Mouse (Mus musculus): ENCODE results near the gene Sidt2. TPM values are rescaled to one million over a fixed set of nuclear protein-coding genes. Genes with fewer than 3 reads are reported as not detected.

Gene Sidt2
- polyA plus RNA-seq, 1 experiment from 2014 or later, result 33.4 TPM

DNA sequence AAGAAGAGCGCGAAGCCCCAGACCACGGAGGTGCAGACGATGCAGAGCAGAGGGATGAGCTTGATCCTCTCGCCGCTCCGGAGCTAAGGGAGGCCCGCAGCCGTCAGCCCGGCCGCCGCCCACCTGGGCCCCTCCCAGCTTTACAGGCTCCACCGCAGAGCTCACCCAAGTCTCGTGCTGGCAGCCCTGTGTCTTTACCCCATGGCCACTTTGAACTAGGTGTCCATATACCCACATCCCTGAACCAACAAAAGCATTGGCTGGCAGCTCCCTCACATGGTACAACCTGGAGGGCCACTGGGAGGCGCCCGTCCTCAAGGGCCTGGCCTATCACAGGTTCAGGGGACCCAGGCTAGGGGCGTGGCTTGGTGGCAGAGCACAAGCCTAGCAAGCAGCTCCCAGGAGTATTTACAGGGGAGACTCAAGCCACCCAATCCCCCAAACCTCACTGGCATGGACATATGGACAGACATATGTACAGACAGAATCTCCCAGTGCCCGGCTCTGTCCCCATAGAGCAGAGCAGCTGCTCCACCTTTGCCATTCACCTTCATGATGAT is 13.6 kb downstream of the Sidt2 start:
- H3K9me3 ChIP-seq (ENCODE audit: control insufficient read depth, low read length), result no peaks in the 10 kb centered on the region
- H3K4me1 ChIP-seq (ENCODE audit: control insufficient read depth, insufficient read depth, low read length), result 0 out of 2 replicates have a peak, but pooled peaks cover 7% of the 10 kb centered on the region
- no peak overlapping the region for H3K4me2 ChIP-seq (ENCODE audit: low read depth, low read length)
- H3K4me3 ChIP-seq (ENCODE audit: low read length), result no peak overlapping the region
- H3K36me3 ChIP-seq (ENCODE audit: control insufficient read depth, insufficient read depth, low read length), result peaks cover 51% of the 10 kb centered on the region
- H3K27me3 ChIP-seq (replicated peaks; ENCODE audit: control insufficient read depth, insufficient read depth, low read length), result no peaks in the 10 kb centered on the region
- no peak overlapping the region for H3K27ac ChIP-seq (ENCODE audit: low read length)
- 63% methylated on average over 18 of the region's 18 CpGs for WGBS
- ATAC-seq, result peak; percentile 39; the same call in 1 of the 2 replicates
- H3K9ac ChIP-seq (ENCODE audit: low read depth, low read length), result no peak overlapping the region

DNA sequence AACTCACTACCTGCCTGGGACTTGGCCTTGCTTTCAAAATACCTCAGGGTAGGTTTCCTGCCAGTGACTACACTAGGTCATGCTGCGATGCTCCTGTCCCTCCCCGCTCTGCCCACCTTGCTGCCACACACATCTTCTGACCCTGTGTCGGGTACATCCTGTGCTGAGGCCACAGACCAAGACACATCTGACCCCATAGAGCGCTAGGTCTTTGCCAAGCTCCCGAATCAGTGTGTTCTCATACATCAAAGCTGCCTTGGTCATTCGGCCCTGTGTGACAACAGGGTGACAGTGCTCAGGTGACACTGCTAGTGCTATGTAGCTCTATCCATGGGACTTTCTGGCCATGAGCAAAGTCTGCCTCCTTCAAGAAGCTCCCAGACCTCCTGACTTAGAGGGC is 15.3 kb downstream of the Sidt2 start:
- WGBS, result 91% methylated on average over 6 of the region's 6 CpGs
- H3K27ac ChIP-seq (ENCODE audit: low read length), result no peak overlapping the region
- no peak overlapping the region for H3K4me2 ChIP-seq (ENCODE audit: low read depth, low read length)
- H3K9me3 ChIP-seq (ENCODE audit: control insufficient read depth, low read length), result no peaks in the 10 kb centered on the region
- H3K4me3 ChIP-seq (ENCODE audit: low read length), result no peak overlapping the region
- no peak overlapping the region for H3K9ac ChIP-seq (ENCODE audit: low read depth, low read length)
- H3K36me3 ChIP-seq (ENCODE audit: control insufficient read depth, insufficient read depth, low read length), result peaks cover 37% of the 10 kb centered on the region
- H3K27me3 ChIP-seq (replicated peaks; ENCODE audit: control insufficient read depth, insufficient read depth, low read length), result no peaks in the 10 kb centered on the region
- H3K4me1 ChIP-seq (ENCODE audit: control insufficient read depth, insufficient read depth, low read length), result 0 out of 2 replicates have a peak, but pooled peaks cover 9% of the 10 kb centered on the region
- ATAC-seq, result no peak

DNA sequence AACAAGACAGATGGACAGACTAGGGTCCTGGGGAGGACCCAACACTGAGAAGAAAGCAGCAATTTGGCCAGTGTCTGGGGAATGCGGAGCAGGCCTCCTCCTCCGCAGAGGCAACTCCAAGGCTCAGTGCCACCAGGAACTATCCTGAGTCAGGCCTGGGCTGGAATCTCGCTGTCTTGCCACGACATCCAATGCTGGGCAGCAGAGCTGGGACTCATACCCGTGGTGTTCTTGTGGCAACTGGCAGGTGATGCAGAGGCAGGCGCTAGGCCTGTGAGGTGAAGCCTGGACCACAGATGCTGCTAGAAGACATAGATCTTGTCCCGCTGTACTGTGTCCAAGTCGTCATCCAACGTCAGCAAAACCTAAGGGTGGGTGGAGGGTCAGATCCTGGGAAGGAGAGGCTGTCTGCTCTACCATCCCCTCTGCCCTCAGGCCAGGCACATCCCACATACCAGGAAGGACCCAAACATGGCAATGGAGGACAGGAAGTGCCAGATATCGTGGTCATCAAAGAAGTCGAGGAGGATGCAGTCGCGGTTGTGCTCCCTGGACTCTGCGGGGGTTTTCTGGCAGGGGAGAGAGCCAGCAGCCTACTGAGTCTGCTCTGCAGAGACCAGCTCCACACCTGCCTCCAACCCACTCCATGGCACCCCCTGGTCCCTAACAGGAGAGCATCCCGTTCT is 16.0 kb downstream of the Sidt2 start:
- Histone ChIP-seq H3K27ac (ENCODE audit: low read length) (no peak overlapping the region), H3K36me3 (ENCODE audit: control insufficient read depth, insufficient read depth, low read length) (peaks cover 33% of the 10 kb centered on the region), H3K4me3 (ENCODE audit: low read length) (no peak overlapping the region), H3K4me2 (ENCODE audit: low read depth, low read length) (no peak overlapping the region), H3K9me3 (ENCODE audit: control insufficient read depth, low read length) (no peaks in the 10 kb centered on the region), H3K4me1 (ENCODE audit: control insufficient read depth, insufficient read depth, low read length) (0 out of 2 replicates have a peak, but pooled peaks cover 9% of the 10 kb centered on the region), H3K9ac (ENCODE audit: low read depth, low read length) (no peak overlapping the region), H3K27me3 (replicated peaks; ENCODE audit: control insufficient read depth, insufficient read depth, low read length) (no peaks in the 10 kb centered on the region)
- 83% methylated on average over 15 of the region's 15 CpGs for WGBS
- no peak for ATAC-seq

DNA sequence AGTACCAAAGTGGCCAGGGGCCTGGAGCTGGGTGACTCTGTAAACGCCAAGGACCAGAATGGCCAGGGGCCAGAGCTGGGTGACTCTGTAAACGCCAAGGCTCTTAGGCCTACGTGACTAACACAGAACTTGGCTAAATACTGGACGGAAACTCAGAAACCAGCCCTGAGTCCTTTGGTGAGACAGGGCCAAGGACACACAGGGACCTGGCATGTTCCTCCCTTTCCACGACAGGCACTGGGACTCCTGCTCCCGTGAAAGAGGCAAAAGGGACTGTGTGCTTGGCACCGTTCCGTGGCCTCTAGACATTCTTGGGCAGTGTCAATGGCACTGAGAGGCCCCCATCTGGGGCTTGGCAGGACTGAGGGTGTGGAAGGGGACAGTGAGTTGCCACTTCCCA is 17.0 kb downstream of the Sidt2 start:
- no peaks in the 10 kb centered on the region for H3K27me3 ChIP-seq (replicated peaks; ENCODE audit: control insufficient read depth, insufficient read depth, low read length)
- 90% methylated on average over 8 of the region's 8 CpGs for WGBS
- no peak overlapping the region for H3K9ac ChIP-seq (ENCODE audit: low read depth, low read length)
- H3K27ac ChIP-seq (ENCODE audit: low read length), result no peak overlapping the region
- H3K4me3 ChIP-seq (ENCODE audit: low read length), result no peak overlapping the region
- no peaks in the 10 kb centered on the region for H3K9me3 ChIP-seq (ENCODE audit: control insufficient read depth, low read length)
- peaks cover 10% of the 10 kb centered on the region; the same call in 1 of the 2 replicates for H3K4me1 ChIP-seq (ENCODE audit: control insufficient read depth, insufficient read depth, low read length)
- H3K36me3 ChIP-seq (ENCODE audit: control insufficient read depth, insufficient read depth, low read length), result peaks cover 27% of the 10 kb centered on the region
- ATAC-seq, result no peak
- H3K4me2 ChIP-seq (ENCODE audit: low read depth, low read length), result no peak overlapping the region

DNA sequence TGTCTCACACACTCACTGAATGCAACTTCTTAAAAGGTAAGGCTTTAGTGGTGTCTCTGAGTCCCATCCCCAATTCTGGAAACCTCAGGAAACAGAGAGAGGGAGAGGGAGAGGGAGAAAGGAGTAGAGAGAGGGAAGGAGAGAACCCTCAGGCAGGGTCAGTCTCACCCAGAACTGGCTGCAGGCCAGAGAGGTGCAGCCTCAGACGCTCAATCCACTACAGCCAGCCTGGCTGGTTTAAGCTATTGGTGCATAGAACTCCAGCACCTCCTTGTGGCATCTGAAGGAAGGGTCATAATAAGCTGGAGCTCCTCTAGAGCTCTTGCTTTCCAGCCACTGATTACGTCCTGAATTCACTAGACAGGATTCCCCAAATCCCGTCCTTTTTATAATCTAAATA is 18.2 kb downstream of the Sidt2 start:
- 19% methylated on average over 3 of the region's 3 CpGs for WGBS
- H3K4me3 ChIP-seq (ENCODE audit: low read length), result no peak overlapping the region
- peak overlapping the region; percentile 71 for H3K27ac ChIP-seq (ENCODE audit: low read length)
- peaks cover 15% of the 10 kb centered on the region for H3K4me1 ChIP-seq (ENCODE audit: control insufficient read depth, insufficient read depth, low read length)
- no peaks in the 10 kb centered on the region for H3K27me3 ChIP-seq (replicated peaks; ENCODE audit: control insufficient read depth, insufficient read depth, low read length)
- ATAC-seq, result peak; percentile 52
- no peak overlapping the region for H3K4me2 ChIP-seq (ENCODE audit: low read depth, low read length)
- H3K9me3 ChIP-seq (ENCODE audit: control insufficient read depth, low read length), result no peaks in the 10 kb centered on the region
- peaks cover 18% of the 10 kb centered on the region; the same call in 1 of the 2 replicates for H3K36me3 ChIP-seq (ENCODE audit: control insufficient read depth, insufficient read depth, low read length)
- H3K9ac ChIP-seq (ENCODE audit: low read depth, low read length), result no peak overlapping the region

DNA sequence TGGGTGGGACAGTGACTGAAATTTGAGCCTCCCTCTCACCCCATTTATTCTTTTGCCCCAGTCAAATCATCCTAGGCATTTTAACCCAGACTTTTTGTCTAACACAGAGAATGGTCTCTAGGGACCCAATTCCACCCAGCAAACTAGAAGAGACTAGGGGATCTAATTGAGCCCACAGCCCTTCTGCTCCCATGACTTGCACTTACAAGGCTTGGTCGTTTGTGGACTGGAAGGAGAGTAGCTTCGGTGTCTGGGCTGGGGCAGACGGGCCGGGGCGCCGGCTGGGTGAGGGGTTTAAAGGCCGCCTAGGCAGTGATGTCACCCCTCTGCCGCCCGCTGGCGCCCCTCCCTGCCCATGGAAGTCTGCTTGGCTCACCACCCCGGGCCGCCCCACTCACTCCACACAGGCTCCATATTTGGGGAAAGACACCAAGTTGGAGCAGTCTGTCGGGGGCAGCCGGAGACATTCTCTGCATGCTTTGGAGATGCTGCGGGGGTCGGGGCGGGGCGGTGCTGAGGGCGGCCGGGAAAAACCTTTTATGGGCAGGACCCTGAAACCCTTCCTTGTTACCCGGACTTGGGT is 19.3 kb downstream of the Sidt2 start, which contains the start of gene Tagln:
Gene Tagln (minus strand): TSS at position 431 of the 583 bp plus-strand sequence.
- Histone ChIP-seq H3K4me2 (ENCODE audit: low read depth, low read length) (peak within 1 kb of the TSS; percentile 42), H3K36me3 (ENCODE audit: control insufficient read depth, insufficient read depth, low read length) (0 out of 2 replicates have a peak, but pooled peaks cover 16% of the 10 kb centered on the region), H3K27me3 (replicated peaks; ENCODE audit: control insufficient read depth, insufficient read depth, low read length) (no peaks in the 10 kb centered on the region), H3K4me3 (ENCODE audit: low read length) (peak within 1 kb of the TSS; percentile 40), H3K9ac (ENCODE audit: low read depth, low read length) (peak within 1 kb of the TSS; percentile 57), H3K27ac (ENCODE audit: low read length) (peak within 1 kb of the TSS; percentile 82), H3K9me3 (ENCODE audit: control insufficient read depth, low read length) (no peaks in the 10 kb centered on the region), H3K4me1 (ENCODE audit: control insufficient read depth, insufficient read depth, low read length) (peaks cover 15% of the 10 kb centered on the region)
- ATAC-seq, result peak; percentile 73
- 8% methylated on average over 21 of the region's 21 CpGs for WGBS

DNA sequence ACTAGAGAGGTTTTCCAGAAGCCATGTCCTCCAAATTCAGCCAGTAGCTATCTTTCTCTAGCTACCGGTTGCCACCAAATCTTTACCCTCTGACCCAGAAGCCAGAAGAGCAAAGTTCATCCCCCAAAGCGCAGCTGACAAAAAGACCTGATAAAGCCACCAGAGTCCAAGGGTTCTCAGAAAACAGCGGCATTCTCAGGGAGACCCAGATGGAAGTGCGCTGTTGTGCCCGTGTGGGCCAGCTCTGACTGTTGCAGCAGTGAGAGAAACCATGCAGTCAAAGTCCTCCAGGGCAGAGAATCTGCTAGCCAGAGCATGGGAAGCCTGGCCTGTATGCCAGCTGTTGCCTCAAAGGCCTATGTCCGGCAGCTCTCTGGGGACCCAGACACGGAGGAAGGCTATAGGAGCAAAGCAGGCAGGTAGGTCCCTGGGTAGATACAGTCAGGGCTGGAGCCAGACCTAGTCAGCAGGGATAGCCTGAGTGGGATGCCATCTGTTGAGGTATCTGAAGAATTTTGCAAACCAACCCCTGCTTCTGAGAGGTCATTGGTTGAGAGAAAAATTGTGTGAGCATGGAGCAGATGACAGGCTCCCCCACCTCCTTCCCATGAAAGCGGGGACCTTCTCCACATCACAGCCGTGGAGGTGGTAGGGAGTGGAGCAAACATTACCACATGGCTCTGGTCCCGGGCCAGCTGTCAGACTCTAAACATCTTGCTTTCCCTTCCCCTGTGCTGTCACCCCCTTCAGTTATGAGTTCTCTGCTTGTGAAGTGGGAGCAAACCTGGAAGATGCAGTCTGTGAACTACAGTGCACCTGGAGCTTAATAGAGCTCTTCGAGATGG is 22.3 kb downstream of the Sidt2 start:
- Histone ChIP-seq H3K36me3 (ENCODE audit: control insufficient read depth, insufficient read depth, low read length) (peaks cover 13% of the 10 kb centered on the region), H3K27ac (ENCODE audit: low read length) (peak overlapping the region; percentile 57), H3K9me3 (ENCODE audit: control insufficient read depth, low read length) (no peaks in the 10 kb centered on the region), H3K27me3 (replicated peaks; ENCODE audit: control insufficient read depth, insufficient read depth, low read length) (no peaks in the 10 kb centered on the region), H3K4me1 (ENCODE audit: control insufficient read depth, insufficient read depth, low read length) (peaks cover 15% of the 10 kb centered on the region), H3K4me3 (ENCODE audit: low read length) (peak overlapping the region; percentile 40), H3K4me2 (ENCODE audit: low read depth, low read length) (peak overlapping the region; percentile 21), H3K9ac (ENCODE audit: low read depth, low read length) (peak overlapping the region; percentile 35)
- peak; percentile 30 for ATAC-seq
- WGBS, result 52% methylated on average over 11 of the region's 11 CpGs

DNA sequence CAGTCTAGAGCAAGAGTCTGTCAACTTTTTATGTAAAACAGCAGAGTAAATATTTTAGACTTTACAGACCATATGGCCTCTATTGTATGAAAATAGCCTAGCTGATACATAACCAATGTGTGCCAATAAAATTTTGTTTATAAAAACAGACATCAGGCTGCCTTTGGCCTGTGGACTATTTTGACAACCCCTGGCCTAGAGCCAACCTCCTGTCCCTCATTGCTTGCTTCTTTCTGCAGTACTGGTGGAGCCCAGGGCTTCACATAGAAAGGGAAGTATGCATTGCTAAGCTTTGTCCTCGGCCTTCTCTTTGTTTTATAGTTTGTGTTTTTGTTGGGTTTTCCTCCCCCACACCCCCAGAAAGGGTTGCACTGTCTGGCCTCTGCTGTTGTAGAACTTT is 23.1 kb downstream of the Sidt2 start:
- no peak for ATAC-seq
- Histone ChIP-seq H3K9ac (ENCODE audit: low read depth, low read length) (peak overlapping the region; percentile 35; the same call in 1 of the 2 replicates), H3K4me2 (ENCODE audit: low read depth, low read length) (peak overlapping the region; percentile 15), H3K27me3 (replicated peaks; ENCODE audit: control insufficient read depth, insufficient read depth, low read length) (no peaks in the 10 kb centered on the region), H3K4me3 (ENCODE audit: low read length) (no peak overlapping the region; the same call in 1 of the 2 replicates), H3K4me1 (ENCODE audit: control insufficient read depth, insufficient read depth, low read length) (peaks cover 15% of the 10 kb centered on the region), H3K9me3 (ENCODE audit: control insufficient read depth, low read length) (no peaks in the 10 kb centered on the region), H3K36me3 (ENCODE audit: control insufficient read depth, insufficient read depth, low read length) (peaks cover 19% of the 10 kb centered on the region), H3K27ac (ENCODE audit: low read length) (peak overlapping the region; percentile 57)
- 52% methylated on average over 1 of the region's 1 CpGs for WGBS

DNA sequence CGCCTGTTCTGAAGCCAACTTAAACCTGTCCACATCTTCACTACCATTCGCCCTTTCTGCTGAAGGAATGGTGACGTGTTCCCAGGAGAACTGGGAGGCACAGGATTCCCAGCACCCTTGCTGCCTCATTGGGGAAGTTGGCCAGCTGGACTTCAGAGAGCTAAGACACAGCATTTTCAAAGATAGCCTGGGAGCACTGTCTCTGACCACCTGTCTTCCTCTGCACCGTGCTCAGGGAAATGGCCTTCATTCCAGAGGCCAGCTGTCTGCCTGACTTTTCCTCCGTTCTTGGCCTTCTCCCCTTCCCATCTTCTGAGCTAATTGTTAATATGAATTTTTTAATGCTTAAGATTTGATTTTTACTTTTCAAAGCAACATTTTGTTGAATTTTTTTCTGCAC is 25.8 kb downstream of the Sidt2 start:
- Histone ChIP-seq H3K4me2 (ENCODE audit: low read depth, low read length) (no peak overlapping the region), H3K27ac (ENCODE audit: low read length) (no peak overlapping the region), H3K4me3 (ENCODE audit: low read length) (no peak overlapping the region), H3K9me3 (ENCODE audit: control insufficient read depth, low read length) (no peaks in the 10 kb centered on the region), H3K27me3 (replicated peaks; ENCODE audit: control insufficient read depth, insufficient read depth, low read length) (no peaks in the 10 kb centered on the region), H3K36me3 (ENCODE audit: control insufficient read depth, insufficient read depth, low read length) (peaks cover 19% of the 10 kb centered on the region), H3K4me1 (ENCODE audit: control insufficient read depth, insufficient read depth, low read length) (peaks cover 9% of the 10 kb centered on the region), H3K9ac (ENCODE audit: low read depth, low read length) (no peak overlapping the region)
- 81% methylated on average over 5 of the region's 5 CpGs for WGBS
- no peak for ATAC-seq

Measured in intestine, embryonic 16.5 days (tissue).